Mouse (Mus musculus): ENCODE data around the gene Gm49405. TPM values are rescaled to one million over a fixed set of nuclear protein-coding genes. Genes with fewer than 3 reads are reported as not detected.

The Gm49405 gene
- polyA plus RNA-seq (2012), result 3.8 and 5.3 TPM in 2 replicates

DNA sequence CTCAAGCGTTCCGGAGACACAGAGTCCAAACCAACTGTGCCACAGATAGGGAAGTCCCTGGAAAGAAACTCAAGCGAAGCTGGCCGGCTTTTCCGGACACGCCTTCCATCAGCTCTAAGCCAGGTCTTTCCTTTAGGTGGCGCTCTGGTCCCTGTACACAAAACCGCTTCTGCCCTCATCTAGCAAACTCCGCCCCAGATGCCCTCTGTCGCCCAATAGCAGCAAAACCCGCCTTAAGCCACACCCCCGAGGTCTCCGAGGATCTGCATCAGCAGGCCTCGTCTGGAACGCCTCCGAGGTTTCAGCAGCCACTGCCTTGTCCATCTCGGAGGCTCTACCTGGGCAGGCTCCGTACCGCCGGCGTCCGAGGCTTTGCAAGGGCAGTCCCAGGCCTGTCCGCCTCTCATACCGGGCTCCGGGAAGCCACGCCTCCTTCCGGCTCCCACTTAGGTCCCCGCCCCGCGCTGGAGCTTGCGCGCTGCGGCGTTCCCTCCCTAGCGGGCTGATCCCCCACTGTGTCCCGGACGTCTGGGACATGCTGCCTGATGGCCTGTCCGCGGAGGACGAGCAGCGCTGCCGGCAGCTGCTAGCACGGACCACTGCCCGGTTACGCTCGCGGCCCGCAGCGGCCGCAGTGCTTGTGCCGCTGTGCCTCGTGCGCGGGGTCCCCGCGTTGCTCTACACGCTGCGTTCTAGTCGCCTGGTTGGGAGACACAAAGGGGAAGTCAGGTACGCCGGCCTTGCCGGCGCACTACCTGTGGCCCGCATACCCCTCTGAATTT lies at the start of gene Gm49405, which contains the start of gene Nudt8:
TSS of gene Gm49405 (plus strand) at position 508 of the 782 bp plus-strand sequence.
TSS of gene Nudt8 (plus strand) at position 462 of the 782 bp plus-strand sequence.
- no peak for TF ChIP-seq GATA1 (IDR thresholded peaks at IDR 0.05; ENCODE audit: low read length)

DNA sequence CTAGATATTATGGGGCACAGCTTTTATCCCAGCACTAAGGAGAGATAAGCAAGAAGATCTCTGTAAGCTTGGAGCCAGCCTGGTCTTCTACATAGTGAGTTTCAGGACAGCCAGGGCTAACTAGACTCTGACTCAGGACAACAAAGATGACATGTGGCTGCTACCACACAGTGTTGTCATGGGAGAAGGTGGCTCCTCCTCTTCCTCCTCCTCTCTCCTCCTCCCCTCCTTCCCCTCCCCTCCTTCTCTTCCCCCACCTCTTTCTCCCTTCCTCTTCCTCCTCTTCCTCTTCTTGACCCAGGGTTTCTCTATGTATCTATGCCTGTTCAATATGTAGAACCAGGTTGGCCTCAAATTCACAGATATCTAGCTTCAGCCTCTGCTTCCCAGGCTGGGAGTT lies 49.0 kb upstream of the Gm49405 start:
- TF ChIP-seq GATA1 (IDR thresholded peaks at IDR 0.05; ENCODE audit: low read length), result no peak

DNA sequence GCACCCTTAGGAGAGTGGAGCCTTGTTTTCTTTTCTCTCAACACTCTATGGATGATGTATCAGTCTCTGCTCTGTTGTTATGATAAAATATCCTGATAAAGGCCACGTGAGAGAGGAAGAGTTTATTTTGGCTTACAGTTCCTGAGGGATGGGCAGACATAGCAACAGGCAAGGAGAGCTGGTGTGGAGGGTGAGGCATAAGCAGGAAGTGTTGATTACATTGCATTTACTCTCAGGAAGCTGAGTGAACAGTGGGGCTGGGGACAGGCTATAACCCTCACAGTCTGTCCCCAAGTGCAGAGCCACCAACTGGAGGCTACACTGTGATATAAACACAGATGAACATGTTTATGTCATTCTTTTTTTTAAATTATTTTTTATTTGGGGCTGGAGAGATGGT lies 48.3 kb upstream of the Gm49405 start:
- no peak for TF ChIP-seq GATA1 (IDR thresholded peaks at IDR 0.05; ENCODE audit: low read length)

DNA sequence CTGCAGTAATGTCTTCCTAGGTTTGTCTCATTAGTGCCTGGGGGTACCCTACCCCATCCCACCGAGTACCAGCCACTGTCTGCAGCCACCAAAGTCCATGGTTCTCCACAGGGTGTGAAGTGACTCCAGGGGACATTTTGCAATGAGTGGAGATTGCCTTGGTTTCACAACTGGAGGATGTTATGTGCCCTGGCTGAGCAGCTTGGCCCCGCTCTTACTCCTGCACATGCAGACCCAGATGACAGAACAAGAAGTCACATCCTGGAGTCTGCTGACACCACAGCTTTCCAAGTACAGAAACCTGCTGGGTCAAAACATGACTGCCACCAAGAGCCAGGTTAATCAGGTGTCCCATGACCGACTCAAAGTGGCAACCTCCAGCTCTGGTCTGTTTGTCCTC lies 45.4 kb upstream of the Gm49405 start:
- TF ChIP-seq GATA1 (IDR thresholded peaks at IDR 0.05; ENCODE audit: low read length), result no peak

DNA sequence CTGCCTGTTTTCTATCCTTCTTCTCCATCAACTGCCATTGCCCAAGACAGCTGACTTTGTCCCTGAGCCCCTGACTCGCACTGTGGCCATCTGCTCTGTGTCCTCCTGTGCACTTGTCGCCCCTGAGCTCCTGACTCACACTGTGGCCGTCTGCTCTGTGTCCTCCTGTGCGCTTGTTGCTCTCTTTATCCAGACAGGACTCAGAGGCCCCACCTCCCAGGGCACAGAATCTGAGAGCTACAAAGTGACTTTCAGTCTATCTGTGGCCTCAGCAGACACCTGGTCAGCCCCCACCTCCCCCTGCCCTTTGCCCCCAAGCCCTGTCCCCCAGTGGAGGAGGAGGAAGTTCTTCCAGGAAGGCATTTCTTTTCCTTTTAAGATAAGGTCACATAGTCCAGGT lies 44.6 kb upstream of the Gm49405 start:
- TF ChIP-seq GATA1 (IDR thresholded peaks at IDR 0.05; ENCODE audit: low read length), result no peak

DNA sequence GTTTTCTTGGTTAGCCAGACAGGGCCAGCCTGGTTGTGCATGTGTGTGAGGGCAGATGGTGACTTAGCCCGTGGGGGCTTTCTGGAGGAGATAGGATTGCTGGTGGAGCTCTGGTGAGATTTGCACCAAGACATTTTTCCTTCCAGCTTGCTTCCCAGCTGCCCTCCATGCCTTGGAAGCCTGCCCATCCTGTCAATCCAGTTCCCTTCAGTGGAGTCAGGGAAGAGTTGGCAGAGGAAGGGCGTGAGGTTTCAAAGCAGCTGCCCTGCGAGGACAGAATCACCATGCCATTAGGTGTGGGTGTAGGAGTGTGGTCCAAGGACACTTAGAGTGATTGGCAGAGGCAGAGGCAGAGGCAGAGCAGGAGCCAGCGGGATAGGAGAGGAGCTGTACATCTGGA lies 42.0 kb upstream of the Gm49405 start, which contains the start of gene Aldh3b3:
TSS of gene Aldh3b3 (plus strand) at position 176 of the 400 bp plus-strand sequence.
- TF ChIP-seq GATA1 (IDR thresholded peaks at IDR 0.05; ENCODE audit: low read length), result no peak

DNA sequence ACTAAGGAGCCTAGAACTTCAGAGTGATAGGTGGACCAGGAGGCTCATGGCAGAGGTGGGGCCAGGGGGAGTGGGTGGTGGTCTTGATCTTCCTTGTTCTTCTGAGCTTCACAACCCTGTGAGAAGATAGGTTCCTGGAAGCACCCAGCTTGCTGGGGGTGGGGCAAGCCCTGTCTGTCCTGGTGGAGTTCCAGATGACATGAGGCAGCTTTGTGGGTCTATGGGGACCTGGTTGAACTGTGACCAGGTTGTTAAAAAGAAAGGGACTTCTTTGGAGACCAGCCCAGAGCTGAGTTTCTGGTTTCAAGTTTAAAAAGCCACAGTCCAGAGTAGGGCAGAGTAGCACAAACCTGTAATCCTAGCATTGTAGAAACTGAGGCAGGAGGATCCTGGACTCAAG lies 41.4 kb upstream of the Gm49405 start:
- TF ChIP-seq GATA1 (IDR thresholded peaks at IDR 0.05; ENCODE audit: low read length), result no peak

DNA sequence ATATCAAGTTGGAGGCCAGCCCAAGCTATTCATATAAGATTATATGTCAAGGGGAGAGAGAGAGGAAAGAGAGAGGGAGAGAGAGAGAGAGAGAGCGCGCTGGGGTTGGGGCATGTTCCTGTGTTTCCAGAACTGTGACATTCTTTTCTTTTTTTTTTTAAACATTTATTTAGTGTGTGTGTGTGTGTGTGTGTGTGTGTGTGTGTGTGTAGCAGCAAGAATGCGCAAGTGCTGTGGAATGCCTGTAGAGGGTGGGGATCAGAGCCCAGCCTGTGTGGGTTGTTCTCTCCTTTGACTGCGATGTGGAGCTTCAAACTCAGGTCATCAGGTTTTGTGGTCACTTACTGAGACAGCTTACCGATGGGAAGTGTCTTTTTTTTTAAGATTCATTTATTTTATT lies 40.2 kb upstream of the Gm49405 start:
- TF ChIP-seq GATA1 (IDR thresholded peaks at IDR 0.05; ENCODE audit: low read length), result no peak

DNA sequence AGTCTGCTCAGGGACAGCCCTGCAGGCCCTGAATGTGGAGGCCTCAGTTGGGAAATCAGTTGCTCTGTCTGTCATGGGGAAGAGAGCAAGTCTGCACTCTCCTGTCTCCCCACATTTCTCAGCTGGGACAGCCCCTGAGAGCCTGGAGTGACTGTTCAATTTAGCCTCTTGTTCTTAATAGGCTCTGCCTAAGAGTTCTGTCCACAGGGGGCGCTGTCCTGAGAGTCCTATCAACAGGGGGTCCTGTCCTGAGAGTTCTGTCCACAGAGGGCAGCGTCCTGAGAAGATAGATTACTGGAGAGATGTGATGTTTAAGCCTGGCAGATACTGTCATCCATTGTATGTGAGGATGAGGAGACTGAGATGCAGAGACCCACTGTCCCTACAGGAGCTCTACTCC lies 38.0 kb upstream of the Gm49405 start:
- no peak for TF ChIP-seq GATA1 (IDR thresholded peaks at IDR 0.05; ENCODE audit: low read length)

DNA sequence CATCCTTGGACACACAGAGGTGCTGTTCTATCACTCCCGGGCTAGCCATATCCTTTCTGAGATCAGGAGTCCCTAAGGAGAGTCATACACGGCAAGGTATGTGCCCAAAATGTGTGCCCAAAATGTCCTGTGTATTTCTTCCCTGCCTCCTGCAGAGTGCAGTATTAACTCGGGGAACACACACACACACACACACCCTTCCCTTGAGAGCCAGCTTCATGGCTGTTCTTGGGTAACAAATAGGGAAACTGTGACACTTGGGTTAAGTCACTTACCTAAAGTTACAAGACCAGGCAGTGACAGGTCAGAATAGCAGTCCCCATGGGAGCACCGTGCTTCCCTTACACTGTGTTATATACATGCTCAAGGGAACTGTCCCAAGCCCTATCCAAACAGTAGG lies 36.4 kb upstream of the Gm49405 start:
- no peak for TF ChIP-seq GATA1 (IDR thresholded peaks at IDR 0.05; ENCODE audit: low read length)

DNA sequence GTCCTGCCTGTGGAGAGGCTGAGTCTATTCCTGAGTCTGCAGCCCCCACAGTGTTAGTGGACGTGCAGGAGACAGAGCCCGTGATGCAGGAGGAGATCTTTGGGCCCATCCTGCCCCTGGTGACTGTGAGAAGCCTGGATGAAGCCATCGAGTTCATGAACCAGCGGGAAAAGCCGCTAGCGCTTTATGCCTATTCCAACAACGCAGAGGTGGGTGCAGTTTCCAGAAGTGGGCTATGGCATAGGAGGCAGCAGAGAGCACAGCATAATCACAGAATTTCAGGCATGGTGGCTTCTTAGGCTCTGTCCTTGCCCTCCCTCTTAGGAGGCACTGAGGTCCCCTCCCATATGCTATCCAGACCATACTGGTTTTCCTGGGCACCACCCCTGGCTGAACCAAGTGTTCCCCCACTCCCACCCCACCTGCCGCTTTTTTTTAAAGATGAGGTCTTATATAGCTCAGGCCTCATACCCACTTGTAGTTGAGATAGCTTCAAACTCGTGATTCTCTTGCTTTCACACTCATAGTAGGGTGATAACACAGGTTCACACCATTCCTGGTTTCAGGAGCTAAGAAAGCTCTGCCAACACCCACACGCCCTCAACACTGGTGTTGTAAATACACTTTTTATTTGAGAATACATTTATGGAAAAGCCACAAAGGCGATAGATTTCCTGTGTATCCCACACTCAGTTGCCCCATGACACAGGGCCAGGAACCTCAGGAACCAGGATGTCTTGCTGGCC lies 33.9 kb upstream of the Gm49405 start:
- TF ChIP-seq GATA1 (IDR thresholded peaks at IDR 0.05; ENCODE audit: low read length), result no peak

DNA sequence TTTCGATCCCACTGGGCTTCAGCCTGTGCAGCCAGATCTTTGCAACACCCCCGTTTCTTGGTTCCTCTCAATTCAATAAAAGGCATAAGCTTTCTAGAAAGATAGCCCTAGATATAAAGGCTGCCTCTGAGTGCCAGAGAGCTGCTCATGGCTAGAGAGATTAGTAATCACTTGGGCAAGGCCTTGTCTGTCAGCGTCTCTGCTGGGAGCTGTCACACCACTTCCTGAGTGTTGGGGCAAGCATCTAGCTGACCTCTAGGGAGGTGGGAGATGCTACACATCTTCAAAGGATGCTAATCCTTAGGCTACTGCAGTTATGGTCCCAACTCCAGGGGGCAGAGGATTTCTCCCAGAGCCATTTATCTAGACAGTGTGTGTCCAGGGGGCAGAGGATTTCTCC lies 33.2 kb upstream of the Gm49405 start:
- TF ChIP-seq GATA1 (IDR thresholded peaks at IDR 0.05; ENCODE audit: low read length), result no peak

DNA sequence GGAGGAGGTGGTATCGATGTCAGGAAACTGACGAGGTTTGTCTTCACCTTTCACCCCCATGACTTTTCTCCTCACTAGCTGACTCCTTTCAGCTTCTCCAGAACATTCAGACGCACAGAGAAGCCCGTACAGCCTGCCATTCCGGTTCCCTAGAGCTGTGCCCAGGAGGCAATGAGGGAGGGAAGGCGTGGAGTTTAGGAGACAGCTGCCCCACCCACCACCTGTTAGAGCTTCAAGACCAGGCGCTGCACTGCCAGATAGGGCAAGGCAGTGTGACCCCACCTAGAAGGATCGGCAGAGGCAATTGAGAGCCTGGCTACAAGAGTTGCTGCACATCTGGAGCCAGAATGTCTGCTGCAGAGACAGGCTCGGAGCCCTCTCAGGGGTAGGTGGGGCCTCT lies 28.2 kb upstream of the Gm49405 start, which contains the start of gene Aldh3b2:
TSS of gene Aldh3b2 (plus strand) at position 100 of the 400 bp plus-strand sequence.
- no peak for TF ChIP-seq GATA1 (IDR thresholded peaks at IDR 0.05; ENCODE audit: low read length)

DNA sequence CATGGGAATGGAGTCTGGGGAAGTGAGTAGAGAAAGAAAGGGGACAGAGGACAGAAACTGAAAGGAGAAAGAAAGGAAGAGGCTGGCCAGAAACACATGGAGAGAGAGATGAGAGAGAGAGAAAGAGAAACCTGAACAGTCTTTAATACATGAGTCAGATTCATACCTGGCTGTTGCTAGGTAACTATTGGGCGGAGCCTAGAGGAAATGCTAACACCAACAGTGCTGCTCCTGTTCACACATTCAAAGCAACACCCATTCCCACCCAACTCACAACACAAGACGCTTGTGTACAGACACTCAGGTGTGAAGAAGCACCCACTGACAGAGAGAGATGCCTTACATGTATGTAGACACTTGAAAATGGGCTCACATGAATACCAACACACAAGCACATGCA lies 24.6 kb upstream of the Gm49405 start:
- TF ChIP-seq GATA1 (IDR thresholded peaks at IDR 0.05; ENCODE audit: low read length), result no peak

DNA sequence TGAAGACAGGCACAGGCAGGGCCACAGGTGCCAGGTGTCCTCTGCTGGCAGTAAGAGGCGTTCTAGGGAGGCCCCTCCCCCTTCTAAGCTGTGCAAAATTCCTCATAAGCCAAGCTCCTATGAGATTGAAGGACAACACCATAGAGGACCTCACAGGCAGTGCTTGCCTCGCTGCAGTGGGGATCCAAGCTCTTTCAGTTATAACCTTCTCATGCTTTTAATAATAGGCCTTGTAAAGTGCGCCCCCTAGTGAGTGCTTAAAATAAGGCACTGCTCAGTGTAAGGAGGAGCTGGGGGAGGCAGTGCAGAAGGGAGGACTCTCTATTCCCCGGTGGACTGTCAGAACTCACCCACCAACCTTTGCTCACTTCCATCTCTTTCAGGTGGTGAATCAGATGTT lies 20.1 kb upstream of the Gm49405 start:
- TF ChIP-seq GATA1 (IDR thresholded peaks at IDR 0.05; ENCODE audit: low read length), result no peak

DNA sequence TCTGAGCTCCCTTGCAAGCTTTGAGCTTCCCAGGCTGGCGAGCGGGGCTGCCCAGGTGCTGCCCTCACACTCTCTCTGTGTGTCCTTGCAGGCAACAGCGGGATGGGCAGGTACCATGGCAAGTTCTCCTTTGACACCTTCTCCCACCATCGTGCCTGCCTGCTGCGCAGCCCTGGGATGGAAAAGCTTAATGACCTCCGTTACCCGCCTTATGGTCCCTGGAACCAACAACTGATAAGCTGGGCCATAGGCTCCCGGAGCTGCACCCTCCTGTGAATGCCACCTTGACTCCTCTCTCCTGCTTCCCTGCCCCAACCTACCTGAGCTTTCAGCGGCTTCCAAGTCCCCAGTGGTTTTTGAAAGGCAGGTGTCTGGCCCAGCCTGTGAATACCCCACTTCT lies 19.5 kb upstream of the Gm49405 start:
- TF ChIP-seq GATA1 (IDR thresholded peaks at IDR 0.05; ENCODE audit: low read length), result no peak

Data from G1E-ER4 (cell line).